Mouse (Mus musculus) liver, postnatal 0 days (tissue): Measurements from ENCODE around the gene Ube2j1. TPM values are rescaled to one million over a fixed set of nuclear protein-coding genes. Genes with fewer than 3 reads are reported as not detected.

Experiments used
- ATAC-seq: fragments of 200-750 bp; cut with Nextera tagmentation; 2 replicates; pipeline ENCODE4 v1.8.0; 2017; ENCODE audit warnings: mild to moderate bottlenecking, moderate library complexity
- DNase-seq: peaks from one replicate; pipeline ENCODE4 v3.0.0-alpha.2; 2016
- H3K27ac ChIP-seq: fragments of 300-500 bp; sonication (generic); 2 replicates; pipeline ENCODE4 v1.5.1; 2014; ENCODE audit warnings: antibody characterized with exemption, moderate library complexity, mild to moderate bottlenecking, low read depth
- H3K27me3 ChIP-seq: fragments of 300-500 bp; sonication (generic); 2 replicates; pipeline ENCODE4 v1.6.1; 2014; ENCODE audit warnings: low read length, control low read depth, mixed read lengths; ENCODE audit not compliant: insufficient read depth
- H3K36me3 ChIP-seq: fragments of 300-500 bp; sonication (generic); replicated peaks from 2 replicates; pipeline ENCODE4 v1.6.1; 2014; ENCODE audit warnings: mild to moderate bottlenecking, control low read depth, low read length, moderate library complexity, mixed read lengths; ENCODE audit not compliant: insufficient read depth
- H3K4me1 ChIP-seq: fragments of 300-500 bp; sonication (generic); 2 replicates; pipeline ENCODE4 v1.6.1; 2014; ENCODE audit warnings: antibody characterized with exemption, mild to moderate bottlenecking, control low read depth; ENCODE audit not compliant: insufficient read depth
- H3K4me2 ChIP-seq: fragments of 300-500 bp; sonication (generic); 2 replicates; pipeline ENCODE4 v1.6.1; 2014; ENCODE audit warnings: low read depth, mild to moderate bottlenecking, low read length, moderate library complexity, mixed read lengths
- H3K4me3 ChIP-seq: fragments of 300-500 bp; sonication (generic); 2 replicates; pipeline ENCODE4 v1.5.1; 2014; ENCODE audit warnings: low read depth, low read length
- H3K9ac ChIP-seq: fragments of 300-500 bp; sonication (generic); replicated peaks from 2 replicates; pipeline ENCODE4 v1.6.1; 2014; ENCODE audit warnings: mild to moderate bottlenecking, moderate library complexity
- H3K9me3 ChIP-seq: fragments of 300-500 bp; sonication (generic); 2 replicates; pipeline ENCODE4 v1.6.1; 2016; ENCODE audit warnings: mild to moderate bottlenecking, control low read depth, low read length, mixed read lengths
- CTCF ChIP-seq: sonication (generic); IDR thresholded peaks from 2 replicates; pipeline ENCODE4 v1.5.1; 2016; ENCODE audit warnings: antibody characterized with exemption, low read depth
- EP300 ChIP-seq: IDR thresholded peaks from 2 replicates; pipeline ENCODE4 v1.6.1; 2016; ENCODE audit warnings: antibody characterized with exemption, low read depth, mild to moderate bottlenecking
- WGBS: fragments of 180-500 bp; shearing (Covaris S2); extraction: QIAGEN DNeasy Blood & Tissue Kit; methylation state at CpG from one replicate; pipeline ENCODE4 v1.1.7; 2014; ENCODE audit not compliant: insufficient replicate concordance; 5-methylcytosine and 5-hydroxymethylcytosine counted together
- polyA plus RNA-seq: library from polyadenylated mRNA; unstranded; fragments of >200 nt; fragmentation: Nextera tagmentation; extraction: Ambion mirVana; gene quantifications from 2 replicates; pipeline ENCODE4 v1.2.1, GENCODE M21; 2015

Gene Ube2j1
- polyA plus RNA-seq = 22.4 and 23.2 TPM in 2 replicates

GRCm38 (mm10) chr4:33031195-33031960 is at the start of gene Ube2j1:
Ube2j1 (plus strand) TSS chr4:33031416.
- H3K27ac ChIP-seq = peak within 1 kb of the TSS; percentile 97
- under 1% methylated on average over 81 of the region's 123 CpGs for WGBS
- H3K27me3 ChIP-seq = no peaks in the 10 kb centered on the region
- TF ChIP-seq CTCF (no peak), EP300 (no peak)
- peak within 1 kb of the TSS; percentile 98 for H3K9ac ChIP-seq
- DNase-seq (peak; percentile 92), ATAC-seq (peak; percentile 100)
- H3K9me3 ChIP-seq = peaks cover 5% of the 10 kb centered on the region; the same call in 1 of the 2 replicates
- peaks cover 23% of the 10 kb centered on the region for H3K4me1 ChIP-seq
- H3K4me2 ChIP-seq = peak within 1 kb of the TSS; percentile 86
- H3K36me3 ChIP-seq = peaks cover 4% of the 10 kb centered on the region; the same call in 1 of the 2 replicates
- peak within 1 kb of the TSS; percentile 89 for H3K4me3 ChIP-seq

GRCm38 (mm10) chr4:32981617-32982016 is 49.6 kb upstream of the Ube2j1 start:
- ATAC-seq = no peak
- WGBS = 14% methylated on average over 5 of the region's 5 CpGs
- Histone ChIP-seq H3K4me1 (peaks cover 14% of the 10 kb centered on the region), H3K9me3 (peaks cover 3% of the 10 kb centered on the region; the same call in 1 of the 2 replicates), H3K27ac (no peak overlapping the region), H3K27me3 (peaks cover 34% of the 10 kb centered on the region), H3K36me3 (no peaks in the 10 kb centered on the region), H3K9ac (no peak overlapping the region), H3K4me3 (no peak overlapping the region), H3K4me2 (peak overlapping the region; percentile 99)
- TF ChIP-seq EP300 = no peak
- no peak for TF ChIP-seq CTCF
- no peak for DNase-seq

- peaks cover 34% of the 10 kb centered on the region for H3K27me3 ChIP-seq
- no peak overlapping the region for H3K27ac ChIP-seq
- no peak for ATAC-seq
- H3K4me3 ChIP-seq = peak overlapping the region; percentile 70
- H3K9me3 ChIP-seq = peaks cover 3% of the 10 kb centered on the region; the same call in 1 of the 2 replicates
- WGBS = 7% methylated on average over 15 of the region's 15 CpGs
- H3K4me2 ChIP-seq = peak overlapping the region; percentile 99
- DNase-seq = no peak
- no peaks in the 10 kb centered on the region for H3K36me3 ChIP-seq
- peaks cover 14% of the 10 kb centered on the region for H3K4me1 ChIP-seq
- TF ChIP-seq CTCF = no peak
- no peak for TF ChIP-seq EP300
- H3K9ac ChIP-seq = no peak overlapping the region; the same call in 1 of the 2 replicates
Measured at GRCm38 (mm10) chr4:32982041-32982715, 49.0 kb upstream of the Ube2j1 start.

GRCm38 (mm10) chr4:32982716-32983175 is 48.5 kb upstream of the Ube2j1 start, which contains the start of gene Rragd:
Rragd (plus strand) TSS chr4:32983037.
- peak within 1 kb of the TSS; percentile 99 for H3K4me2 ChIP-seq
- H3K27me3 ChIP-seq = peaks cover 34% of the 10 kb centered on the region
- H3K4me3 ChIP-seq = peak within 1 kb of the TSS; percentile 70
- H3K9ac ChIP-seq = peak within 1 kb of the TSS; percentile 72
- 0 out of 2 replicates have a peak within 1 kb of the TSS, but pooled peaks have one; percentile 45 for H3K27ac ChIP-seq
- TF ChIP-seq CTCF (no peak), EP300 (no peak)
- 0% methylated on average over 14 of the region's 18 CpGs for WGBS
- H3K4me1 ChIP-seq = peaks cover 19% of the 10 kb centered on the region
- peaks cover 3% of the 10 kb centered on the region; the same call in 1 of the 2 replicates for H3K9me3 ChIP-seq
- DNase-seq (peak; percentile 33), ATAC-seq (no peak)
- no peaks in the 10 kb centered on the region for H3K36me3 ChIP-seq

GRCm38 (mm10) chr4:32983176-32984155 is 47.8 kb upstream of the Ube2j1 start:
- Histone ChIP-seq H3K9me3 (peaks cover under 1% of the 10 kb centered on the region; the same call in 1 of the 2 replicates), H3K36me3 (no peaks in the 10 kb centered on the region), H3K9ac (peak overlapping the region; percentile 72), H3K27me3 (peaks cover 34% of the 10 kb centered on the region), H3K27ac (0 out of 2 replicates have a peak overlapping the region, but pooled peaks have one; percentile 45), H3K4me1 (peaks cover 20% of the 10 kb centered on the region), H3K4me2 (peak overlapping the region; percentile 99), H3K4me3 (peak overlapping the region; percentile 70)
- ATAC-seq (peak; percentile 14), DNase-seq (peak; percentile 62)
- TF ChIP-seq EP300 (no peak), CTCF (no peak)
- WGBS = under 1% methylated on average over 77 of the region's 94 CpGs
